ENCODE assay signal across 16 mouse cellular contexts in genomic region chr8:122902581-122902980, GRCm38 (mm10). TPM values are rescaled to one million over a fixed set of nuclear protein-coding genes. Genes with fewer than 3 reads are reported as not detected.
DNase-seq lines count a peak whose midpoint lies in the region; ATAC-seq and TF ChIP-seq lines count a peak whose summit lies in the region.
"Had no signal": no experiment of that assay in that cellular context is flagged by ENCODE, and none has a peak within 500 bp of the region (broad histone marks: within the 10 kb centered on the region; RNA-seq: fewer than 3 reads in every experiment).

No protein-coding gene starts in this region.

- H3K4me1 ChIP-seq in heart, adult 2 months (ENCODE audit: control insufficient read depth, insufficient read depth, low read length): peaks cover 33% of the 10 kb centered on the region
- peaks cover 93% of the 10 kb centered on the region for H3K4me1 ChIP-seq in megakaryocyte, embryonic 14.5 days
- no peaks in the 10 kb centered on the region for H3K4me1 ChIP-seq in thymus, adult 2 months (replicated peaks; ENCODE audit: control insufficient read depth, insufficient read depth, low read length)

- 0 out of 2 replicates have a peak, but pooled peaks have one; percentile 15 for TF ChIP-seq POLR2A in heart, adult 2 months (IDR thresholded peaks at IDR 0.05; ENCODE audit: insufficient read depth, low read depth, low read length)
- TF ChIP-seq POLR2A in thymus, adult 2 months (IDR thresholded peaks at IDR 0.05; ENCODE audit: control insufficient read depth, extremely low read depth, insufficient read depth, low read length, poor library complexity): no peak

- peaks cover 2% of the 10 kb centered on the region; the same call in 1 of the 2 replicates for H3K79me2 ChIP-seq in heart, adult 2 months (replicated peaks; ENCODE audit: control insufficient read depth, insufficient read depth, low read length)

- 50% methylated on average over 3 of the region's 3 CpGs for WGBS in heart, adult 2 months
- WGBS in thymus, adult 2 months: 96% methylated on average over 3 of the region's 3 CpGs

- no peaks in the 10 kb centered on the region for H3K27me3 ChIP-seq in heart, adult 2 months (ENCODE audit: control insufficient read depth, insufficient read depth, low read length)
- no peaks in the 10 kb centered on the region for H3K27me3 ChIP-seq in megakaryocyte, embryonic 14.5 days (replicated peaks)
- no peaks in the 10 kb centered on the region for H3K27me3 ChIP-seq in thymus, adult 2 months (ENCODE audit: control insufficient read depth, insufficient read depth, low read length)
- H3K27me3 ChIP-seq: heart, embryonic 15.5 days; intestine, embryonic 15.5 days; midbrain, embryonic 15.5 days; stomach, embryonic 15.5 days had no signal

- DNase-seq in cerebellum, adult 11 months: no peak
- peak in 1 of 2 experiments; percentile 42 for DNase-seq in heart, adult 2 months
- no peak for DNase-seq in heart, postnatal 10 days
- DNase-seq in thymus, adult 2 months: no peak
- DNase-seq: gastrocnemius, postnatal 36 days; spleen, adult 18-20 months; thymus, postnatal 14 days had no signal

- no peak overlapping the region for H3K9ac ChIP-seq in heart, adult 2 months (ENCODE audit: low read depth, low read length)
- H3K9ac ChIP-seq: heart, embryonic 15.5 days; intestine, embryonic 15.5 days; liver, embryonic 14.5 days; midbrain, embryonic 15.5 days; stomach, embryonic 15.5 days had no signal

- TF ChIP-seq EP300 in heart, adult 2 months (IDR thresholded peaks at IDR 0.05; ENCODE audit: insufficient read depth, low read depth, low read length): 0 out of 2 replicates have a peak, but pooled peaks have one; percentile 27

- ATAC-seq in cerebellum, adult (ENCODE audit: insufficient number of reproducible peaks, low FRiP score, low TSS enrichment): peak; percentile 42; the same call in 1 of the 2 replicates
- ATAC-seq in megakaryocyte, adult 5-6 weeks (ENCODE audit: poor library complexity, severe bottlenecking): no peak
- ATAC-seq in megakaryocyte-erythroid progenitor cell, adult 5-6 weeks (replicated peaks; ENCODE audit: low FRiP score, low TSS enrichment, poor library complexity, severe bottlenecking): no peak
- ATAC-seq: intestine, embryonic 15.5 days; midbrain, embryonic 15.5 days had no signal

- intact Hi-C loops in heart, adult 2 months (cut with DNase I): loop anchor here (10.0 kb wide), 1 partner anchor 312 kb away; the partner anchor contains the start of genes Chmp1a and Spata33
- intact Hi-C loops in heart, postnatal 10 days (cut with DNase I): loop anchor here (10.0 kb wide), 1 partner anchor 292 kb away; no protein-coding TSS in a partner anchor

- 0 out of 2 replicates have a peak, but pooled peaks cover 2% of the 10 kb centered on the region for H3K36me3 ChIP-seq in heart, adult 2 months (ENCODE audit: control insufficient read depth, insufficient read depth, low read length)
- H3K36me3 ChIP-seq in megakaryocyte, embryonic 14.5 days (replicated peaks; ENCODE audit: low read length): peaks cover 86% of the 10 kb centered on the region
- peaks cover 26% of the 10 kb centered on the region for H3K36me3 ChIP-seq in thymus, adult 2 months (ENCODE audit: control insufficient read depth, insufficient read depth, low read length)

- no peak overlapping the region for H3K4me3 ChIP-seq in heart, adult 2 months
- H3K4me3 ChIP-seq in megakaryocyte, embryonic 14.5 days (replicated peaks): peak overlapping the region; percentile 40
- H3K4me3 ChIP-seq in thymus, adult 2 months (ENCODE audit: control insufficient read depth, insufficient read depth, low read length): no peak overlapping the region
- H3K4me3 ChIP-seq: heart, embryonic 15.5 days; intestine, embryonic 15.5 days; midbrain, embryonic 15.5 days; stomach, embryonic 15.5 days had no signal

- no peaks in the 10 kb centered on the region for H3K9me3 ChIP-seq in megakaryocyte, embryonic 14.5 days
- H3K9me3 ChIP-seq: heart, embryonic 15.5 days; intestine, embryonic 15.5 days; midbrain, embryonic 15.5 days; stomach, embryonic 15.5 days had no signal

- no peak for TF ChIP-seq CTCF in heart, adult 2 months (IDR thresholded peaks at IDR 0.05)
- no peak for TF ChIP-seq CTCF in thymus, adult 2 months (IDR thresholded peaks at IDR 0.05; ENCODE audit: borderline replicate concordance, control insufficient read depth, extremely low read depth, insufficient read depth, low read length, poor library complexity)

- H3K27ac ChIP-seq in heart, adult 2 months: peak overlapping the region; percentile 79
- no peak overlapping the region for H3K27ac ChIP-seq in thymus, adult 2 months (ENCODE audit: control insufficient read depth, insufficient read depth, low read length)
- H3K27ac ChIP-seq: heart, embryonic 15.5 days; intestine, embryonic 15.5 days; liver, embryonic 14.5 days; midbrain, embryonic 15.5 days; stomach, embryonic 15.5 days had no signal

RNA-seq across cellular contexts. Expression of gene Cdh15, which starts 54.8 kb away (rescaled TPM):
- total RNA-seq in heart, adult 2 months (2021): not detected
- not detected in 2 replicates for polyA plus RNA-seq in heart, adult 2 months (2012; rRNA removed)
- total RNA-seq in heart, postnatal 10 days (2021): under 1 TPM in 1 of 2 experiments, not detected in 1; 0.10 TPM
- not detected in 2 replicates for polyA plus RNA-seq in megakaryocyte, embryonic 14.5 days (2012; ENCODE audit: insufficient read depth, low replicate concordance)
- not detected in 2 replicates for total RNA-seq in megakaryocyte, adult 5-6 weeks (2015)
- total RNA-seq in megakaryocyte, adult 5-6 weeks (2017): not detected in 2 replicates
- 0.11 and 0.13 TPM in 2 replicates for polyA plus RNA-seq in thymus, adult 2 months (2012; rRNA removed)
- not detected in 2 replicates for total RNA-seq in megakaryocyte-erythroid progenitor cell, adult 5-6 weeks (2014; fragmentation: Nextera tagmentation)
- total RNA-seq in megakaryocyte-erythroid progenitor cell, adult 5-6 weeks (2017): not detected in 2 replicates
- polyA plus RNA-seq: liver, embryonic 14.5 days had no signal
